Mouse (Mus musculus): ENCODE results near the gene Amh.

GRCm38 (mm10) chr10:80791476-80792174, 13.4 kb upstream of the Amh start:
- TF ChIP-seq TAL1 (IDR thresholded peaks at IDR 0.05; ENCODE audit: low read length) (no peak), GATA1 (IDR thresholded peaks at IDR 0.05; ENCODE audit: low read length) (no peak)

All from erythroblast, embryonic 14.5 days (primary cell).